Mouse (Mus musculus) large intestine, adult 2 months (tissue): ENCODE data around the gene Zc3h6. TPM values are rescaled to one million over a fixed set of nuclear protein-coding genes. Genes with fewer than 3 reads are reported as not detected.

ENCODE experiments used
- DNase-seq: peaks from one replicate; pipeline ENCODE4 v3.0.0-alpha.2; 2012; ENCODE audit warnings: low read depth, low spot score
- whole genome bisulfite sequencing: fragments of 180-500 bp; shearing (Covaris S2); methylation state at CpG from one replicate; pipeline ENCODE4 v1.1.7; 2018; 5-methylcytosine and 5-hydroxymethylcytosine counted together
- polyA plus RNA-seq: library from polyadenylated mRNA; depleted of rRNA; stranded (reverse); fragments of >200 nt; gene quantifications from 2 replicates; pipeline ENCODE4 v1.2.3, GENCODE M21; 2012

The Zc3h6 gene
- polyA plus RNA-seq, 1 experiment, result 0.52 TPM

DNA sequence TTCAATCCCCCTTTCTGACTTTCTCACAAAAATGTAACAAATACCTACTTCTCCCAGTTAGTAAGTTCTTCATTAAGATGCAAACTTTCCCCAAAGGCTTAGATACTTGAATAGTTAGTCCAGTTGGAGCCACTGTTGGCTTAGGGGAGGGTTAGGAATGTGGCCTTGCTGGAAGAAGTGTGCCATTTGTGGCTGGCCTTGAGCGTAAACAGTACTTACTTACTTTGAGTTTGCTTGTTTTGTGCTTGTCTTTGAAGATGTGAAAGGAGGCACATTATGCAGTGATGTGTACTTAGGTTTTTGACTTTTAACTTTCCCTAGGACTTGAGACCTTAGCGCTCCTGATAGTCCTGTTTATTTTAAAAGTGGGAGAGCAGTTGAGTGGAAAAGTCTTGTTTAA lies 52.9 kb downstream of the Zc3h6 start:
- no peak for DNase-seq
- 65% methylated on average over 2 of the region's 2 CpGs for WGBS

DNA sequence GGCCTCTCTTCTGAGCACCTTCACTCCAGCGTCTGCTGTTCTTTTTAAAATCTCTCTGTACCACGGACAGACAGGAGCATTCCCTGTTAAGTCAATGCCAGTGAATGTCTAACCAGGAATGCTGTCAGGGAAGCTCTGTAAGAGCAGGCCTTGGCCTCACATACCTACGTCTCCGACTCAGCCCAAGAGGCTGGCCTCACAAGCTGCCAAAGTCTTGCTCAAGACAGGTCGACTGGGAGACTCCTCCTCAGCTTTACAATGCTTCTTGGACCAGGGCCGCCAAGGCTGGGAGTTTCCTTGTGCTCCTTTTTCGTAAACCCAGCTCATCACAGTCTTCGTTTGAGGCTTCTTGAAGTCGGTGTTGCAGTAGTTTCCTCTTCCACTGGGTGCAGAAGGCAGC lies 57.6 kb downstream of the Zc3h6 start:
- no peak for DNase-seq
- 73% methylated on average over 9 of the region's 9 CpGs for WGBS

DNA sequence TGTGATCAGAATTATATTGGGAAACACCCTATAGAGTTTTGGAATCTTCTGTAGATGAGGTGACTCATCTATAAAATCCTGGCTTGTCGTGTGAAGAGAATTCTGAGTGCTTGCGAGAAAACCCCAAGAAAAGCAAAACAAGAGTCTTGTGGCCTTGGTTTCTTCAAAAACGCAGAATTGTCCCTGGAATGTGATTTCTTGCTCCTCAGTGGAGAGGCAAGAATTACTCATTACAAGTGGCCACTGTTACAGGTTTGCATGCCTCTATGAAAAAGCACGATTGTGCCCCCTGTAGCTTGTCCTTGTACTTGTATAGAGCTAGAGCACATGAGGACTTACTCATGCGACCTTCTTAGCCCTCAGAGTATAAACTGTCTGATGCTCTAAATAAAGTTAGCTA lies 68.2 kb downstream of the Zc3h6 start:
- 68% methylated on average over 5 of the region's 5 CpGs for WGBS
- DNase-seq, result no peak

DNA sequence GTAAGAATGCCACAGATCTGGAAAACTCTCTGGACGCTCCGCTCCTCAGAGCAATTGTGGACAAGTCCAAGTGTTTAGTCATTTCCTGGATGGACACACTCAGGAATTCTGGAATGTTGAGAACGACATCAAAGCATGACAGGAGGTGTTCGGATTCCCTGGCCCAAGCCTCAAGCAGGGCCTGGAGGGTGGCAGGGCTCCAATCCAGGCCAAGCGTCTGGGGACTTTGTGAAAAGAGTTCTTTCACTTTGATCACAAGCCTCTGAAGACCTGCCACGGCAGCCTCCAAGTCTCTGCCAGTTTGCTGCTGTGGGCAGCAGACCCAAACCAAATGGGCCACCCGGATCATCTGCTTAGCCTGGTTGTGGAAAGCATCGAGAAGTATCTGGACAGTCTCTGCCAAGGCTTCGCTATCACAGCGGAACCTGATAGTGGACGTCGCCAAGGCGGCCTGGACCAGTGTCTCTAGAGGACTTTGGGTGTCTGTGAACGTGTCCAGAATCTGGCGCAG lies 71.3 kb downstream of the Zc3h6 start:
- DNase-seq, result no peak
- 27% methylated on average over 15 of the region's 15 CpGs for WGBS

- DNase-seq, result no peak
- WGBS, result 3% methylated on average over 62 of the region's 62 CpGs
These were observed 71.9 kb downstream of the Zc3h6 start for GRCm38 (mm10) chr2:129038937-129039631.

GRCm38 (mm10) chr2:129040567-129040966 lies 73.4 kb downstream of the Zc3h6 start:
- no peak for DNase-seq
- 28% methylated on average over 6 of the region's 6 CpGs for WGBS

- DNase-seq, result no peak
- WGBS, result 55% methylated on average over 6 of the region's 6 CpGs
These were observed 79.1 kb downstream of the Zc3h6 start for GRCm38 (mm10) chr2:129046172-129046845.

- no peak for DNase-seq
- 46% methylated on average over 4 of the region's 4 CpGs for WGBS
These were observed 79.6 kb downstream of the Zc3h6 start for GRCm38 (mm10) chr2:129046846-129047196.

DNA sequence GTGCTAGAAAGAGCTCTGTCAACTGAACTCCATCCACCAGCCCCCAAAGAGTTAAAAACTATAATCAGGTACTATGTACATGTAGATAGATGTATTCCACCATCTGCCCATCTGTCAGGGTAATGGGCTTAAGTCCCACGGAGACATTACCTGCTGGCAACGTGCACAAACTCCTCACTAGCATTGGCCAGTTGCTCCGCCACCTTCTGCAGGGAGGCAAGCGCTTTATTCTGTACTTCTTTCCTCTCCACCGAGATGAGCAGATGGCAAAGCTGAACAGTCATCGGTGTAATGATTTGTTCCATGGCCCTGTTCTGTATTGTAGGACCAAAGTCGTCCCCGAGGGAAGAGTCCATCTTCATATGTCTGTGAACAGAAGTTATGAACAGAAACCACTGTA lies 80.6 kb downstream of the Zc3h6 start, which contains the start of gene Vinac1:
TSS of gene Vinac1 (minus strand) at position 362 of the 400 bp plus-strand sequence.
- 84% methylated on average over 8 of the region's 8 CpGs for WGBS

GRCm38 (mm10) chr2:129052451-129052983 lies 85.3 kb downstream of the Zc3h6 start:
- WGBS, result 26% methylated on average over 4 of the region's 4 CpGs
- no peak for DNase-seq

More for the DNA sequence above, 80.6 kb downstream of the Zc3h6 start, which contains the start of gene Vinac1:
- no peak for DNase-seq

DNA sequence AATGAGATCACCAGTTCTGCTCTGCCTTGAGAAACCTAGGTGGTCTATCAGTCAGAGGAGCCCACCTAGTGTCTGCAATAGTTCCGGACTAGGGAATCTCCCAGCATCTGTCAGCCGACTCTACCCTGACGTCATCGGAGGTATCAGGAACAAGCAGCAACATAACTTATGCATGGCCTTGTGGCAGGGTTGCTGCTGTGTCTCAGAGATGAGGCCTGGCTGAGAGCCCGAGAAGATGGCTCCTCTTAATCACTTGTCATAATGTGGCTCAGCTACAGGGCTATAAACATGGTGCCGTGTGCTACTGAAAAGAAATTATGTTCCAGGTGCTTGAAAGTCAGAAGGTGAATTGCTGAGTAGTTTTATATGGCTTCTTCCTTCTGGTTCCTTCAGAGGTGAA lies 88.5 kb downstream of the Zc3h6 start:
- no peak for DNase-seq
- 71% methylated on average over 6 of the region's 6 CpGs for WGBS

DNA sequence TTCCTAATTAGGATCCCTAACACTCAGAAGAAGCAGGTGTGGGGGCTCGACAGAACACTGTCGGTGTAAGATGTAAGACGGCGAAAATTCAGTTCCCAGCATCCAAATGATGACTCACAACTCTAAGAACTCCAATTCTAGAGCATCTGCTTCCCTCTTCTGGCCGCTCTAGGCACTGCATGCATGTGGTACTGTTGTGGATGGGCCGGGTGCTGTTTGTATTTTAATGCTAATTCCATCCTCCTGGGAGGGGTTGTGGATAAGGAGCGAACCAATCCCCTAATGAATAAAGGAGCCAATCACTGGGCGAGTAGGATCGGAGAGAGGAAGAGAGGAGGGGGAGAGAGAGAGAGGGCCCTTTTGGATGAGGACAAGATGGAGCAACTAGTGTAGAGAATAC lies 89.4 kb downstream of the Zc3h6 start:
- 62% methylated on average over 9 of the region's 9 CpGs for WGBS
- no peak for DNase-seq

DNA sequence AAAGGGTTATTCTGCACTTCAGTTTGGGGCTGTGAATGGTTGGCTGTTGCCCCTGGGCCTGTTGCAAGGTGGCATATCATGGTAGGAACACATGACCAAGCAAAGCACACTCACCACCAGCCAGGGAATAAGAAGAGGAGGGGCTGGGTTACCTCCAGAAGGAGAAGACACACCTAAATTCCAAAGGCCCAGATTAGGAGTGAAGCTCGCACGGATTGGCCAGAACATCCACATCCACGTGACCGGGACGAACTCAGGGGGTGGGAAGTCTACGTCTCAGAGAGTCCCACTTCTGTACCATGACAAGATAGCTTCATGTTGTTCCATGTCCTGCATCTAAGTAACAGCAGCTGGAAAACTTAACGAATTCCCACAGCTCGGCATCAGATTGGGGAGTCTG lies 90.1 kb downstream of the Zc3h6 start:
- 93% methylated on average over 8 of the region's 8 CpGs for WGBS

DNA sequence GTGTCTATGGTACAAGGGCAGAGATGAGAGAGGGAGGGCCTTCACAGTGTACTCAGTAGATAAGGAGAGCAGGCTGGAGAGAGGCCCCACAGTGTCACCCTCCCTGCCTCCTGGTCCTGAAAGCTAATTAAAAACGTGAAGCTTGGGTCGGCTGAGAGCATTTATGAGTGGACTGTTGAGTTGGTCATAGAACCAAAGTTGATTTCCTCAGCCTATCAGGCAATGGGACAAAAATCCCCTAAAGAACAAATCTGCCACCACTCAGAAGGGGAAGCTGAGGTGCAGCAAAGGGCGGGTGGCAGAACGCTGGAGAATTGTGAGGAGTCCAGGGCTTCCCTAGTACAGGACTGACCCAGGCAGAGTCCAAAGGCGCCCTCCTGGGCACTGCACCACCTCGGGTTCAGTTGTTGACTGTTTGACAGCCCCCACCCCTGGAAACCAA lies 90.7 kb downstream of the Zc3h6 start:
- 79% methylated on average over 6 of the region's 6 CpGs for WGBS
- no peak for DNase-seq

More for the DNA sequence above, 90.1 kb downstream of the Zc3h6 start:
- no peak for DNase-seq

GRCm38 (mm10) chr2:129061456-129062059 lies 94.4 kb downstream of the Zc3h6 start:
- WGBS, result 75% methylated on average over 10 of the region's 10 CpGs

DNA sequence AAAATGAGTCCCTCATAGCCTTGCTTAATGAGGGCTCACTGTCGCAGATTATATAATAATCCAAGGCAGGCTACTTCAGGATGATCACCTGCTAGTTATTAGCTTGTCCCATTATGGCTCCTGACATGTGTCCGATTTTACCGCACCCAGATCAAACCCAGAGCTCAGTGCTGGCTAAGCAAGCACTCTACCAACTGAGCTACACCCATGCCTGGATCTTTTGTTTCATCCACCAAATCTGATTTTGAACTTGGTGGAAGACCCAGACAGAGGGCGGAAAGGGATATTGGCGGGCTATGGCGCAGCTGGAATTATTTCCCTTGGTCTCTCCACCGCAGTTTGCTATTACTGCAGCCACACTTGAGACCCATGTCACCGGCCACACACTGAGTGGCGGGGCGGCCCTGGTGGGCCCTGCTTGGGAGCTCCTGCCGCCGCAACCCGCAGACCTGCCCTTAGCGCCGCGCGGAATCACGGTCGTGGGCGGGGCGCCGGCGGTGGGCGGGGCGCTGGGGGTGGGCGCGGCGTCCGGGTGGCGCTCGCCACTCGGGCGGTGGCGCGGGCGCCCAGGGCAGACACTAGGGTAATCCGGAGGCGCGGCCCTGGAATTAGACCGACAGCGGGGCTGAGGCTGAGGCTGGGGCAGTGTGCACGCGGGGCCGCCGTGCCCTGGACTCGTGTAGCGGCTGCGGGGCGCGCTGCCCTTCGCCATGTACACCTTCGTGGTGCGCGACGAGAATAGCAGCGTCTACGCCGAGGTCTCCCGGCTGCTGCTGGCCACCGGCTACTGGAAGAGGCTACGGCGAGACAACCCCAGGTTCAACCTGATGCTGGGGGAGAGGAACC lies 98.5 kb downstream of the Zc3h6 start, which contains the start of gene Ttl:
TSS of gene Ttl (plus strand) at position 506 of the 846 bp plus-strand sequence.
- WGBS, result 2% methylated on average over 62 of the region's 62 CpGs
- no peak for DNase-seq

More at GRCm38 (mm10) chr2:129061456-129062059, 94.4 kb downstream of the Zc3h6 start:
- no peak for DNase-seq

GRCm38 (mm10) chr2:129066326-129066725 lies 99.1 kb downstream of the Zc3h6 start:
- no peak for DNase-seq
- WGBS, result under 1% methylated on average over 20 of the region's 20 CpGs
